Mouse (Mus musculus) embryonic stem cell, embryonic (primary cell): ENCODE data around the gene Ankrd33.

Experiments
- CTCF ChIA-PET, 4 experiments: fragments of 300-600 bp in 2 of 4; fragments of 350-600 bp in 2 of 4; sonication (Branson Sonifier 250); formaldehyde crosslinking; loops; one replicate each; lab custom pipeline; 2022; ENCODE audit warnings: inconsistent platforms in 2 of 4; lab: Charles Lee
- POLR2A ChIA-PET, 4 experiments: fragments of 300-600 bp in 2 of 4; fragments of 350-600 bp in 2 of 4; sonication (Branson Sonifier 250); formaldehyde crosslinking; loops; one replicate each; lab custom pipeline; 2022; ENCODE audit warnings: antibody characterized with exemption in 4 of 4, inconsistent platforms in 1 of 4; lab: Charles Lee

The Ankrd33 gene

GRCm38 (mm10) chr15:101165658-101166437 is 50.3 kb downstream of the Ankrd33 start:
- ChIA-PET POLR2A (interaction anchor here in 3 of 4 experiments (0.8 to 5.4 kb wide), 11 partner anchors 7 to 73 kb away, joined by 3 to 55 read pairs (median 10); partner anchors contain the start of gene Acvr1b (in 2 of the 3)), CTCF (no interaction called here)

- CTCF ChIA-PET: interaction anchor here in 1 of 4 experiments (0.7 kb wide), 1 partner anchor 410 kb away, joined by 3 read pairs; no protein-coding TSS in a partner anchor
- POLR2A ChIA-PET: interaction anchor here in 2 of 4 experiments (0.6 to 1.2 kb wide), 6 partner anchors 13 to 215 kb away, joined by 3 to 6 read pairs (median 4); no protein-coding TSS in a partner anchor
Observed at GRCm38 (mm10) chr15:101167553-101167952, 52.0 kb downstream of the Ankrd33 start.
